Mouse (Mus musculus): Measurements from ENCODE around the gene Cxxc4.
"Not testable (repeated sequence)": the region's sequence is repeated elsewhere in the genome, so short reads cannot be mapped to it uniquely, and the experiment has no call there.

The Cxxc4 gene

GRCm38 (mm10) chr3:134236414-134237112 is at the start of gene Cxxc4:
Cxxc4 (plus strand) TSS chr3:134236484.
- DNase-seq (ENCODE audit: low read depth, low spot score), result no peak

- DNase-seq (ENCODE audit: low read depth, low spot score), result no peak
Measured at GRCm38 (mm10) chr3:134188979-134189946, 47.0 kb upstream of the Cxxc4 start.

- no peak for DNase-seq (ENCODE audit: low read depth, low spot score)
Measured at GRCm38 (mm10) chr3:134190046-134190445, 46.2 kb upstream of the Cxxc4 start.

- no peak for DNase-seq (ENCODE audit: low read depth, low spot score)
Measured at GRCm38 (mm10) chr3:134199892-134200291, 36.4 kb upstream of the Cxxc4 start.

- no peak for DNase-seq (ENCODE audit: low read depth, low spot score)
Measured at GRCm38 (mm10) chr3:134206624-134207023, 29.7 kb upstream of the Cxxc4 start.

- DNase-seq (ENCODE audit: low read depth, low spot score), result no peak
Measured at GRCm38 (mm10) chr3:134210950-134211349, 25.3 kb upstream of the Cxxc4 start.

GRCm38 (mm10) chr3:134219881-134220280 is 16.4 kb upstream of the Cxxc4 start:
- DNase-seq (ENCODE audit: low read depth, low spot score), result not testable (repeated sequence)

- no peak for DNase-seq (ENCODE audit: low read depth, low spot score)
Measured at GRCm38 (mm10) chr3:134221002-134221401, 15.3 kb upstream of the Cxxc4 start.

- no peak for DNase-seq (ENCODE audit: low read depth, low spot score)
Measured at GRCm38 (mm10) chr3:134222593-134222992, 13.7 kb upstream of the Cxxc4 start.

GRCm38 (mm10) chr3:134223956-134224355 is 12.3 kb upstream of the Cxxc4 start:
- DNase-seq (ENCODE audit: low read depth, low spot score), result no peak

GRCm38 (mm10) chr3:134225928-134226327 is 10.4 kb upstream of the Cxxc4 start:
- no peak for DNase-seq (ENCODE audit: low read depth, low spot score)

GRCm38 (mm10) chr3:134232753-134233152 is 3.5 kb upstream of the Cxxc4 start:
- DNase-seq (ENCODE audit: low read depth, low spot score), result no peak

GRCm38 (mm10) chr3:134235491-134236413 is 532 bp upstream of the Cxxc4 start:
- DNase-seq (ENCODE audit: low read depth, low spot score), result peak; percentile 86

- DNase-seq (ENCODE audit: low read depth, low spot score), result no peak
Measured at GRCm38 (mm10) chr3:134237113-134237805, 975 bp downstream of the Cxxc4 start.

GRCm38 (mm10) chr3:134238621-134239310 is 2.5 kb downstream of the Cxxc4 start:
- no peak for DNase-seq (ENCODE audit: low read depth, low spot score)

GRCm38 (mm10) chr3:134239321-134239970 is 3.2 kb downstream of the Cxxc4 start:
- peak; percentile 49 for DNase-seq (ENCODE audit: low read depth, low spot score)

GRCm38 (mm10) chr3:134239971-134240717 is 3.9 kb downstream of the Cxxc4 start:
- peak; percentile 65 for DNase-seq (ENCODE audit: low read depth, low spot score)

GRCm38 (mm10) chr3:134240718-134241025 is 4.4 kb downstream of the Cxxc4 start:
- no peak for DNase-seq (ENCODE audit: low read depth, low spot score)

- no peak for DNase-seq (ENCODE audit: low read depth, low spot score)
Measured at GRCm38 (mm10) chr3:134243168-134243849, 7.0 kb downstream of the Cxxc4 start.
